Mouse (Mus musculus) ES-Bruce4 (cell line): ENCODE data around the gene Ddx50.

Experiments
- CTCF ChIP-seq: IDR thresholded peaks from one replicate; pipeline ENCODE4 v1.8.1; 2011; ENCODE audit warnings: low read depth, low read length
- POLR2A ChIP-seq: IDR thresholded peaks from one replicate; pipeline ENCODE4 v1.8.1; 2011; ENCODE audit warnings: low read length; ENCODE audit not compliant: insufficient read depth

DNA sequence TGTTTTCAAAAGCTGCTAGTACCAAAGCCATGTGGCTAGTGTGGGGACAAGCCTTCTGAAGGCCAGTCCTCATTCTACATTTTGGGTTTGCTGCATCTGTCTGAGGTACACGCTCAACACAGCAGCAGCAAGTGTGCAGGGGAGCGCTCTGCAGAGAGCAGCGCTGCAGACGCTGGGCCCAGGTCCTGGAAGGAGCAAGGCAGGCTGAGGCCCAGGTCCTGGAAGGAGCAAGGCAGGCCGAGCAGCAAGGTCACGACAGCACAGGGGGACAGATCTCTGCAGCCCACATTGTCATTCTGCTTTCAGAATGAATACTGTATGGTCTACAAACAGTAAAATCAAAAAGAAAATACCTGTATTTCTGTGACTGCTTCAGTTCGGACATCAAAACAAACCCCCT is 68.3 kb downstream of the Ddx50 start:
- TF ChIP-seq CTCF (no peak), POLR2A (no peak)
